Mouse (Mus musculus) common myeloid progenitor, adult 5-6 weeks (primary cell): ENCODE data around the gene Dph1. TPM values are rescaled to one million over a fixed set of nuclear protein-coding genes. Genes with fewer than 3 reads are reported as not detected.

Experiments used
- ATAC-seq: replicated peaks from 2 replicates; pipeline ENCODE4 v1.8.0; 2016; ENCODE audit warnings: low read depth, mild to moderate bottlenecking, moderate TSS enrichment, inconsistent platforms; ENCODE audit not compliant: poor library complexity, severe bottlenecking
- total RNA-seq: library from RNA; stranded (forward); fragments of 200-1000, 187-1606 nt; gene quantifications from 2 replicates; pipeline ENCODE4 v1.2.3, GENCODE M21; 2017

Dph1 gene
- total RNA-seq, 1 experiment from 2014 or later, result 10.5 TPM

DNA sequence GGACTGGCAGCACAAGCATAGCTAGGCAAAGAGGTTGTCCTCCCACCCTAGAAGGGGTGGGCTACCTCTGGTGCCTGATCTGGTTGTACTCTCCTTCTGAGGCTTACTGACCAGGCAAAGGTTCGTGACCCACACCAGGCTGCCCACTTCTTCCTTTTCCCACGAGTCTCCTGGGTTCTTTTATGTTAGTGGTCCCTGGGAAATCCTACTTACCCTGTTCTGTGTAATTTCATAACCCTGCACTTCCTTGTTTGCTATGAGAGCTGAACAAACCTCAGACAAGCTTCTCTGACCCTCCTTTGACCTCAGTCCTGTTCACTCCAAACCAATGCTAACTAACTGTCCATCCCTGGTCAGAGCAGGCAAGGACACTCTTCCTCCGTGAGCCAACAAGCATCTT, 50.0 kb downstream of the Dph1 start:
- ATAC-seq, result no peak

DNA sequence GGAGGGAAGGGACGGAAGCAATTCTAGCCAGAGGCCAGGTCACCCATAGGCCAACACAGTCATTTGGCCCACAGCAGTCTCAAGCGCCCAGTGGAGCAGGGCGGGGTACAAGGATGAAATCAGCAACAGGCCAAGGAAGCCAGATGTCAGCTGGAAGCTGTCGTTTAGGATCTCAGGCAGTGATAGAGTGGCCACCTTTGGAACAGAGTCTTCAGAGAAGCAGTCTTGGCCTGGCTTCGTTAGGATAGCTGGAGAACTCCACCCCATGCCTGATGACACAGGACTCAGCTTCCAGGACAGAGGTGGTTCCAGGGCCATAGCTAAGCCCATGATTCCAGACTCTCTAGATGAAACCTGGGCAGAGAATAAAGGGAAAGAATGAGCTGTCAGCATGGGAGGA, 50.6 kb downstream of the Dph1 start:
- no peak for ATAC-seq

DNA sequence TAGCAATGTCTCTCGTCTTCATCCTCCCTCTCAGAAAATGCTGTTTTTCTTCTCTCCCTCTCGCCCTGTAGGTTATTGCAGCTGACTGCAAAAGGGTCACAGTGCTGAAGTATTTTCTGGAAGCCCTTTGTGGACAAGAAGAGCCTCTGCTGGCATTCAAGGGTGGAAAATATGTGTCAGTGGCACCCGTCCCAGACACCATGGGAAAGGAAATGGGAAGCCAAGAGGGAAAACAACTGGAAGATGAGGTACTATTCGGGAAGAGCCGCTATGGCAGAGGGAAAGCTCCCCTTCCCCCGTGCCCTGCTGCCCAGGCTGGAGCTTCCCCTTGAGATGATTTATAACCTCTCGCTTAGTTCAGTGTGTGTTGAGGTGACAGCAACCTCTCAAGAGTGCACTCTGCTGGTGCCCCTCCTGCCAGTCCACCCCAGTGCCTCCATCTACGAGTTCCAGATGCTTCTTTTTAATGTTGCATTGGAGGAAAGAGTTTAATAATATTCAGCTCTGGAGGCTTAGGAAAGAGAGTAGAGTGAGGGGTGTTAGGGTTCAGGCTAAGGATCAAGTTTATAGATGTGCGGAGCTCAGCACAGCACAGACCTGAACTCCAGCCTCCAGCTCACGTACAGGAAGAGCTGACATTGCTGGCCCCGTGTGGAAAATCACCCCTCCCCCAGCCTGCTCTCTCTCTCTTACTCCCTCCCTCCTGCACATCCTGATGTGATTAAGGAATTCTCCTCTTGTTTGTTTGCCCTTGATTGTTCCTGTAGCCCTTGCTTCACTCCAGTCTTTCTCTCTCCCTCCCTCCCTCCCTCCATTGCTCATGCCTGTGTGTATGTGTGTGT, 51.7 kb downstream of the Dph1 start:
- no peak for ATAC-seq

DNA sequence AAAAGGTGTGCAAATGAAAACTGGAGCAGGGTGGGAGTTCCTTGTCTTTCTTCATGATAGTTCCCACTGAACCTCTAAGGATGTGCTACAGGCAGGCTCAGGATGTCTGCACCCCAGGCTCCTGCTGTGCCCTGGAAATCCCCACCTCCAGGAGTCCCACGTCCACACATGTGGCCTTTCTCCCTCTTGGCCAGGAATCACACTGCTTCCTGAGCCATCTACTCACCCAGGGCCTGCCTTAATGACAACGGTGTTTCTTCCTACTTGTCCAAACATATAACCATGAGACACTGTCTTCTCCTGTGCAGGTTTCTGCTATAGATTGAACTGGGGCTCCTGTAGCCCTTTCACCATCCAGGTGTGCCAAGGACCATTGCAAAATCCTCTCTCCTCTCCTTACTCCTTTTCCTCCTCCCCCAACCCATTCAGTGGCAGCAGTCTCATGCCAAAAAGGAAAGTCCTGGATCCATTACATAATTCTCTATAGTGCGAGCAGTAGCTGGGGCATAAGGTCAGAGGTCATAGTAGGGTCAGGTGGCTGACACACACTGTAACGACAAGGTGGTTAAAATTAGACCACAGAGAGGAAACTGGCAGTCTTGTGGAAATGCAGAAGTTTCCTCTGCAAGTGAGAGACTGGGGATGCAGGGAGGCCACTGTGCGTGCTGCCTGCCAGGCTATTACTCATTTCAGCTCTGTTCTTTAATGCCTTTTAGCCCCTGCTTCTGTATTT, 54.2 kb downstream of the Dph1 start:
- ATAC-seq, result peak; percentile 92

DNA sequence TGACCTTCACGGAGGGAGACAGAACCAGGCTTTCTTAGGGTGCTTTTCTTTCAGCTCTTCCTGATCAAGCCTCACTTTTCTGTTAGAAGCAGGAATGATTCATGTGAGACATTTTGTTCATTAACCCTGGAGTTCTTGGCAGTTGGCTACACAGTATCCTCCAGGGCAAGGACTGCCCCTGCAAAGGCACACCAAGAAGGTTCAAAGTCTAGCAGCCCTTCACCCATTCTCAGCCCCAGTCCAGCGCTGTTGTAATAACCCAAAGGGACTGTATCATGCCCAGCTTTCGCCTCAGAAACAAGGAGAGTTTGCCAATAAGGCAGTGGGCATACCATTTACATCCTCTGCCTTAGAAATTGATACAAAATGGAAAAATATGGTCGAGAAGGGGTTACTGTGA, 55.7 kb downstream of the Dph1 start:
- ATAC-seq, result no peak

DNA sequence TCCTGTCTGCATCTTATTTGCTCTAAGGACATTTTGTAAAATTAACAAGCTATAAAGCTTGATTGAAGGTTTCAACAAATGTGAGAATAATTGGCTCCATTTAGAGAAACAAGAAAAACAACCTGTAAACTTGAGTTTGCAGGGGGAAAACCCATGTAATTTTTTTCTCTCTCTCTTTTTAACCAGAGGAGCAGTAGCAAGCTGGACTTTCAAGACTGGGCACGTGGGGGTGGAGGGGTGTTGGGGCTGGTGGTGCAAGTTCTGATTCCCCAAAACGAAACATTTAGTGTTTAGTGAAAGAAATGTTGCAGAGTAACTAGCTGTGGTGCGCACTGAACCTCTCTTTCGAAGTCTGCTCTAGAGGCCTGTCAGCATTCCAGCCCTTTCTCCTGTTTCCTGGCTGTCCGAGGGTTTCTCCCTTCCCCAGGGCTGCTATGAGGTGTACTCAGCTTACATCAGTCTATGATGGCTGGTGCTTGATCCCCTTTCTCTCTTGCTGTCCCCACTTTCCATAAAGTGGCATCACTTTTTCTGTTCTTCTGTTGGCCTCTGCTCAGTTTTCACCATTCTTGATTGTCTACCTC, 56.5 kb downstream of the Dph1 start:
- ATAC-seq, result no peak

DNA sequence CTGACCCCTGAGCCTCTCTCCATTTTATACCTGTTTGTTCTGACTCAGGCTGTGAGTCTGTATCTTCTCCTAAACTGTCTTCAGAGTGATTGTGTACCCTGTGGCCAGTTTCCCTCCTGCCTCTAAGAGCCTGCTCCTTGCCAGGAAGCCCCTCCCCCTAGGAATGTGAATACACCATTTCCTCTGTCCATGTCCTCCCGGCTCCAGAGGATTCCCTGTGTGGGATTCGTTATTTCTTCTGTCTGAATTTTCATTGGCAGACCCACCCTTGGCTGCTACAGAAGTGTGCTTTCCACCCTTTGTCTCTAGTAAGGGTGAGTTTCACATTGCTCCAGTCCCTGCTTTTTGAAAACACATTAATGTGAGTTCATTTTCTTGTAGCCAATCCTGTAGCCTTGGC, 57.1 kb downstream of the Dph1 start:
- no peak for ATAC-seq

DNA sequence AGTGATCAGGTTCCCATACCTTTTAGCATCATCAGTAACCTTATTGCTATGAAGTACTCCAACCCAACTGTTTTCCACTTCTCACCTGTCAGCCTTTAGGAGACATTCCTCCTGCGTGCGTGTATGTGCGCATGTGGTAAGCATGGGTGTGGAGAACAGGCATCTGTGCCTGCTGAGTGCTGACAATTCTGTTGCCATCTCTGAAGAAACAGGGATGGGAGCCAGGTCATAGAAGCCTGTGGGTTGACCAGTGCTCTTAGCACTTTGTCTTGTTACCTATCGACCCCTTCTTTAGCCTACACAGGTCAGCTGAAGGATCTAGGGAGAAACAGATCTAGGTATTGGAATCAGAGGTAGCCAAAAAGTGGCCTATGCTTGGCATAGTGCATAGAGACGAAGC, 57.6 kb downstream of the Dph1 start:
- no peak for ATAC-seq

DNA sequence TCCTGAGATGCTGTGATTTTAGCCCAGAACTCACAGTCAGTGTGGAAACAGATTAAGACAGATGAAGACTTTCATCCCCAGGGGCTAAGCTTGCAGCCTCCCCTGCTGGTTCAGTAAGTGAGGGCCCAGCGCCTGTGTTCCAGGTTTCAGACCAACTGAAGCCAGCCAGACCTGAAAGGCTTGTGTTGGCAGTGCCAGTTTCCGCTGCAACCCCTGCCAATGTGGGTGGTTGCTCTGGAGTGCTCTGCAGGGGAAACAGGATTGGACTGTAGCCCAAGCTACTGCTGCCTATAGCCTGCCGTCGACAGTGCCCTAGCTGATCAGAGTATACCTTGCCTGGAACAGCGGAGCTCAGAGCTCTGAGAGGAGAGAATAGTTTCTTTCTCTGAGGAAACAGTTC, 58.8 kb downstream of the Dph1 start:
- peak; percentile 27; the same call in 1 of the 2 replicates for ATAC-seq

DNA sequence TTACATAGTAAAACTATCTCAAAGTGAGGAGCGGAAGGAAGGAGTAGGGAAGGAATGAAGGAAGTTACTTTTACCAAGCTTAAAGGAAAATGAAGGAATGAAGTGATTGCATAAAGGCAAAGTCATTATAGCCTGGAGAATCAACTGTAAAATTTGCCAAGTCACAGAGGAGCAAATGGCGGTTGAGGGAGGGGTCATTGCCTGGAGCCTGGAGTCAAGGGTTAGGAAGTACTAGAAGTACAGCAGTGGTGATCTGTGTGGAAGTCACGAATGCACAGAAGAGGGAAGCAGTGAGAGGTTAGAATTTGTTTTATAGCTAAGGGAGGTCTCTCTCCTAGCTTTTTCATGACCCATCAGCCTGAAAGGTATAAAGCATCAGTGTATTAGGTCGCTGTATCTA, 59.7 kb downstream of the Dph1 start:
- ATAC-seq, result peak; percentile 69

DNA sequence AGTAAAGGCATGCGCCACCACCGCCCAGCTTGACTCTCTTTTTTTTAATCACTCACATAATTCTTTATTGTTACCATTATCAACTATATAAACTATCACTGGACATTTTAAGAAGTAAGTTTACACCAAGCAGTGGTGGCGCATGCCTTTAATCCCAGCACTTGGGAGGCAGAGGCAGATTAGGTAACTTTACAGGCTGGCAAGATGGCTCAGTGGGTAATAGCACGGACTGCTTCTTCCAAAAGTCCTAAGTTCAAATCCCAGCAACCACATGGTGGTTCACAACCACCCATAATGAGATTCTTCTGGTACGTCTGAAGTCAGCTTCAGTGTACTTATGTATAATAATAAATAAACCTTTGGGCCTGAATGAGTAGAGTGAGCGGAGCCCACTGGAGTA, 61.6 kb downstream of the Dph1 start:
- ATAC-seq, result no peak

Other genes starting within 250 kb of the Dph1 start
- 1.1 TPM in 1 of 2 replicates, not detected in the other for gene Hic1, start 21.7 kb downstream of the Dph1 start, total RNA-seq
- 18.5 and 20.9 TPM in 2 replicates for gene Ovca2, start 12.4 kb downstream of the Dph1 start, total RNA-seq
- 0.24 and 1.6 TPM in 2 replicates for gene Rtn4rl1, start 2.5 kb upstream of the Dph1 start, total RNA-seq
- gene Rpa1, start 157.1 kb upstream of the Dph1 start, total RNA-seq, result 139 and 158 TPM in 2 replicates
- gene Smyd4, start 157.2 kb upstream of the Dph1 start, total RNA-seq, result 6.5 and 7.4 TPM in 2 replicates
- 76.0 and 77.8 TPM in 2 replicates for gene Serpinf1, start 231.5 kb upstream of the Dph1 start, total RNA-seq
- 0.32 TPM in 1 of 2 replicates, not detected in the other for gene Serpinf2, start 248.3 kb upstream of the Dph1 start, total RNA-seq